Mouse (Mus musculus): ENCODE data around the gene Mrpl10. TPM values are rescaled to one million over a fixed set of nuclear protein-coding genes. Genes with fewer than 3 reads are reported as not detected.

The Mrpl10 gene
- polyA plus RNA-seq, 1 experiment from 2014 or later: 85.5 TPM

DNA sequence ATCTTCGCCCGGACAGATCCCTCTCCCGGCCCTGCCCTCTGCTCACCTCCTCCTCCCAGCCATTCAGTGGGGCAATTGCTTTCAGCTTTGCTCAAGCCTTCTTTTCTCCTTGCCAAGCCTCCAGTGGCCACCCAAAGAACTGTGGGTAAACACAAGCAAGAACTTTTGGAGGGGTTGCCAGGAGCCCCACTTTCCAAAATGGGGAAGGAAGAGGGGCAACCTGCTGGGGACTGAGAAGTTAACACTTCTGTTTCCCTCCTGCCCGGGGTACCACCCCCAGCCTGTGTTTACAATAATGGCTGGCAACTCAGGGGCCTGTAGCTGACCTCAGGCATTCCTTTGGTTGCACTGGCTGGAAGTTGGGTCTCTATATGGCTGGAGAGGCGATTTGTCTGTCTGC lies 38.2 kb upstream of the Mrpl10 start:
- H3K4me1 ChIP-seq (ENCODE audit: insufficient read depth): no peaks in the 10 kb centered on the region; the same call in 1 of the 2 replicates
- WGBS: 31% methylated on average over 5 of the region's 5 CpGs
- ATAC-seq (ENCODE audit: insufficient read depth): no peak
- no peak for TF ChIP-seq CTCF (IDR thresholded peaks at IDR 0.05; ENCODE audit: low read depth)
- no peak overlapping the region for H3K27ac ChIP-seq (ENCODE audit: low read depth)
- DNase-seq: no peak
- H3K4me2 ChIP-seq: no peak overlapping the region
- H3K27me3 ChIP-seq (ENCODE audit: insufficient read depth, low read length): peaks cover 5% of the 10 kb centered on the region; the same call in 1 of the 2 replicates
- H3K36me3 ChIP-seq (ENCODE audit: insufficient read depth): no peaks in the 10 kb centered on the region
- H3K9me3 ChIP-seq (ENCODE audit: low read depth, low read length): no peaks in the 10 kb centered on the region
- no peak overlapping the region for H3K9ac ChIP-seq
- no peak overlapping the region for H3K4me3 ChIP-seq (ENCODE audit: low read depth, low read length)

GRCm38 (mm10) chr11:97007093-97007794 lies 34.1 kb upstream of the Mrpl10 start:
- Histone ChIP-seq H3K4me1 (ENCODE audit: insufficient read depth) (no peaks in the 10 kb centered on the region; the same call in 1 of the 2 replicates), H3K9me3 (ENCODE audit: low read depth, low read length) (no peaks in the 10 kb centered on the region), H3K27ac (ENCODE audit: low read depth) (no peak overlapping the region), H3K4me2 (no peak overlapping the region), H3K4me3 (ENCODE audit: low read depth, low read length) (no peak overlapping the region), H3K27me3 (ENCODE audit: insufficient read depth, low read length) (peaks cover 8% of the 10 kb centered on the region), H3K36me3 (ENCODE audit: insufficient read depth) (no peaks in the 10 kb centered on the region), H3K9ac (no peak overlapping the region)
- ATAC-seq (ENCODE audit: insufficient read depth): no peak
- no peak for DNase-seq
- no peak for TF ChIP-seq CTCF (IDR thresholded peaks at IDR 0.05; ENCODE audit: low read depth)
- 42% methylated on average over 9 of the region's 9 CpGs for WGBS

DNA sequence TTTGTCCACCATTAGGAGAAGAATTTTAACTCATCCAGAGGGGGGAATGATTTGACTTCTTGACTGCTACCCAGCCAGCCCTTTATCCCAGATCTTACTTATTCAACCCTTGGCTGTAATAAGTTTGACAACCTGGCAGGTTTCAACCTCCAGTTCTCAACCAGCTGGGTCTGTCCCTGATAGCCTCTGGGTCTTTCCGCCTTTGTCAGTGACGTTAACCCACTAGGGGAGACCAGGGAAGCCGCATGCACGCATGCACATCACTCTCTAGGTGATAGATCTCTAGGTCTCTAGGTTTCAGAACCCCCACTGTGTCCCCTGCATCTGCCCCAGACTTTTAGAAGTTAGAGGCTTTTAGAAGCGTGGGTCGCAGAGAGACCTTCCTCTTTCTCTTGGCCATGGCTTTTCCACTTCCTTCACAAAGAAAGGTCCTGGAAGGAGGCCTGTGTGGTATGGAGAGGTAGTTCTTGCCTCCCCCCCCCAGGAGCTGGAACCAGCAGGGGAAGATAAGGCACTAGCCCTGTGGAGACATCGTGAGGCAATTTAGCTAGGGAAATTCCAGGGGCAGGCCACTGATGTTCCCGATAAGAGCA lies 32.1 kb upstream of the Mrpl10 start:
- H3K4me2 ChIP-seq: no peak overlapping the region
- no peak overlapping the region for H3K27ac ChIP-seq (ENCODE audit: low read depth)
- no peak overlapping the region for H3K9ac ChIP-seq
- H3K4me1 ChIP-seq (ENCODE audit: insufficient read depth): 0 out of 2 replicates have a peak, but pooled peaks cover 2% of the 10 kb centered on the region
- H3K27me3 ChIP-seq (ENCODE audit: insufficient read depth, low read length): peaks cover 8% of the 10 kb centered on the region
- no peaks in the 10 kb centered on the region for H3K36me3 ChIP-seq (ENCODE audit: insufficient read depth)
- no peak for DNase-seq
- TF ChIP-seq CTCF (IDR thresholded peaks at IDR 0.05; ENCODE audit: low read depth): no peak
- no peak overlapping the region for H3K4me3 ChIP-seq (ENCODE audit: low read depth, low read length)
- no peak for ATAC-seq (ENCODE audit: insufficient read depth)
- H3K9me3 ChIP-seq (ENCODE audit: low read depth, low read length): no peaks in the 10 kb centered on the region
- WGBS: 45% methylated on average over 8 of the region's 8 CpGs

GRCm38 (mm10) chr11:97013121-97013670 lies 28.2 kb upstream of the Mrpl10 start, which contains the start of gene Sp6:
TSS of gene Sp6 (plus strand) at chr11:97013394.
- WGBS: 16% methylated on average over 8 of the region's 8 CpGs
- 0 out of 2 replicates have a peak, but pooled peaks cover 2% of the 10 kb centered on the region for H3K4me1 ChIP-seq (ENCODE audit: insufficient read depth)
- ATAC-seq (ENCODE audit: insufficient read depth): peak; percentile 73; the same call in 1 of the 2 replicates
- peak; percentile 48 for DNase-seq
- TF ChIP-seq CTCF (IDR thresholded peaks at IDR 0.05; ENCODE audit: low read depth): no peak
- no peaks in the 10 kb centered on the region for H3K36me3 ChIP-seq (ENCODE audit: insufficient read depth)
- no peaks in the 10 kb centered on the region for H3K9me3 ChIP-seq (ENCODE audit: low read depth, low read length)
- no peak within 1 kb of the TSS for H3K4me3 ChIP-seq (ENCODE audit: low read depth, low read length)
- peak within 1 kb of the TSS; percentile 9; the same call in 1 of the 2 replicates for H3K27ac ChIP-seq (ENCODE audit: low read depth)
- H3K4me2 ChIP-seq: no peak within 1 kb of the TSS
- peaks cover 35% of the 10 kb centered on the region for H3K27me3 ChIP-seq (ENCODE audit: insufficient read depth, low read length)
- H3K9ac ChIP-seq: no peak within 1 kb of the TSS

DNA sequence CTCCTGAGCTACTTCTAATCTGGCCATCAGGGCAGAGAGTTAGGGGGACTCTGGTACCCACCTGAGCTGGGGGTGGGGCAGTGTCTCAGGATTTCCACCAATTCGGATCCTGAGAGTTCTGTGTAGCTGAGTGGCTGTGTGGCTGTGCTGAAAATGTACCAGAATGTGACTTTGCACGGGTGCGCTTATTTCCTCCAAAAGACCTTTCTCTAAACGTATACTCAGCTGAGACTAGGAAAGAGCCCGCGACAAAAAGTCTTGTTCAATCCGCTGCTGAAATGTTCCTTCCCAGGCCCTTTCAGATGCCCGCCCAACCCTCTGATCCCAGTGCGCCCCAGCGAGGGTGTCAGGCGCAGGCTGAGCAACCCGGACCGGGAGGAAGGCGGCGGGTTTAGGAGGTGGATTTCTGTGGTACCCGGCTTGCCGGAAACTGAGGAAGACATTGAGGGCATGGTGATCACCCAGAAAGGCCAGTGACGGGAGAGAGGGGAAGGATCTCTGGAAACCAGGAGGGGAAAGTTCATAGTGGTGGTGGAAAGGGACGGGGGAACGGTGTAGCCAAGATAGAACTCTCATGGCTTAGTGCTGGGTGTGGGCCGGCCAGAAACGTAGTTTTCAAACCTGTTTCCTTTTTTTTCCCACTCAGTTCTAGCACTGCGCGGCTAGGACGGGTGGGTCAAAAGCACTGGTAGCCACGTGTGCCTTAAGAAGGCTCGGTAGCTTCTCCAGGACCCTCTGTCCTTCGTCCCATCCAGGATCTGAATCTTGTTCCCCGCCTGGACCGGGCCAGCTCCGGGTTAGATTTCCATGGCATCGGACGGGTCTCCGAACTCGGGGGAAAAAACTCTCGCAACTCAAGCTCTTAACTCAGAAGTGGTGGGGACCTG lies 23.4 kb upstream of the Mrpl10 start:
- DNase-seq: peak; percentile 42
- 2% methylated on average over 36 of the region's 36 CpGs for WGBS
- peaks cover 12% of the 10 kb centered on the region; the same call in 1 of the 2 replicates for H3K4me1 ChIP-seq (ENCODE audit: insufficient read depth)

GRCm38 (mm10) chr11:97018583-97019344 lies 22.6 kb upstream of the Mrpl10 start:
- no peak for TF ChIP-seq CTCF (IDR thresholded peaks at IDR 0.05; ENCODE audit: low read depth)
- H3K9me3 ChIP-seq (ENCODE audit: low read depth, low read length): no peaks in the 10 kb centered on the region
- H3K9ac ChIP-seq: peak overlapping the region; percentile 43
- WGBS: 1% methylated on average over 54 of the region's 68 CpGs
- peaks cover 10% of the 10 kb centered on the region; the same call in 1 of the 2 replicates for H3K4me1 ChIP-seq (ENCODE audit: insufficient read depth)
- no peak overlapping the region for H3K27ac ChIP-seq (ENCODE audit: low read depth)
- DNase-seq (peak; percentile 50), ATAC-seq (ENCODE audit: insufficient read depth) (no peak; the same call in 1 of the 2 replicates)
- peak overlapping the region; percentile 38 for H3K4me3 ChIP-seq (ENCODE audit: low read depth, low read length)
- peak overlapping the region; percentile 67 for H3K4me2 ChIP-seq
- peaks cover 85% of the 10 kb centered on the region for H3K27me3 ChIP-seq (ENCODE audit: insufficient read depth, low read length)
- no peaks in the 10 kb centered on the region for H3K36me3 ChIP-seq (ENCODE audit: insufficient read depth)

More for the DNA sequence above, 23.4 kb upstream of the Mrpl10 start:
- peaks cover 78% of the 10 kb centered on the region for H3K27me3 ChIP-seq (ENCODE audit: insufficient read depth, low read length)
- no peak overlapping the region; the same call in 1 of the 2 replicates for H3K9ac ChIP-seq
- H3K36me3 ChIP-seq (ENCODE audit: insufficient read depth): no peaks in the 10 kb centered on the region
- no peaks in the 10 kb centered on the region for H3K9me3 ChIP-seq (ENCODE audit: low read depth, low read length)
- ATAC-seq (ENCODE audit: insufficient read depth): no peak
- H3K27ac ChIP-seq (ENCODE audit: low read depth): no peak overlapping the region
- TF ChIP-seq CTCF (IDR thresholded peaks at IDR 0.05; ENCODE audit: low read depth): no peak
- peak overlapping the region; percentile 67 for H3K4me2 ChIP-seq
- H3K4me3 ChIP-seq (ENCODE audit: low read depth, low read length): peak overlapping the region; percentile 38

All from lung, embryonic 14.5 days (tissue).